Mouse (Mus musculus) cerebellum, adult 2 months (tissue): ENCODE measurements around the gene Eml2.
"Not testable (repeated sequence)": the region's sequence is repeated elsewhere in the genome, so short reads cannot be mapped to it uniquely, and the experiment has no call there.

Experiments used
- CTCF ChIP-seq: fragments of 200-500 bp; IDR thresholded peaks from 2 replicates; pipeline ENCODE4 v1.5.1; 2011; ENCODE audit warnings: low read depth, mild to moderate bottlenecking, control low read depth, low read length, moderate library complexity, borderline replicate concordance; ENCODE audit not compliant: insufficient read depth
- POLR2A ChIP-seq: fragments of 200-500 bp; IDR thresholded peaks from 2 replicates; pipeline ENCODE4 v1.6.1; 2011; ENCODE audit warnings: low read length, control low read depth, borderline replicate concordance; ENCODE audit not compliant: insufficient read depth

- not testable (repeated sequence) for TF ChIP-seq POLR2A, CTCF
These were observed 25.1 kb upstream of the Eml2 start for GRCm38 (mm10) chr7:19151121-19151520.
